Mouse (Mus musculus): ENCODE results near the gene Gm11114. TPM values are rescaled to one million over a fixed set of nuclear protein-coding genes. Genes with fewer than 3 reads are reported as not detected.
A peak's percentile ranks its signal among the peaks of the same experiment; 100 is the strongest.

Gene Gm11114
- polyA plus RNA-seq, 1 experiment from 2014 or later = not detected

DNA sequence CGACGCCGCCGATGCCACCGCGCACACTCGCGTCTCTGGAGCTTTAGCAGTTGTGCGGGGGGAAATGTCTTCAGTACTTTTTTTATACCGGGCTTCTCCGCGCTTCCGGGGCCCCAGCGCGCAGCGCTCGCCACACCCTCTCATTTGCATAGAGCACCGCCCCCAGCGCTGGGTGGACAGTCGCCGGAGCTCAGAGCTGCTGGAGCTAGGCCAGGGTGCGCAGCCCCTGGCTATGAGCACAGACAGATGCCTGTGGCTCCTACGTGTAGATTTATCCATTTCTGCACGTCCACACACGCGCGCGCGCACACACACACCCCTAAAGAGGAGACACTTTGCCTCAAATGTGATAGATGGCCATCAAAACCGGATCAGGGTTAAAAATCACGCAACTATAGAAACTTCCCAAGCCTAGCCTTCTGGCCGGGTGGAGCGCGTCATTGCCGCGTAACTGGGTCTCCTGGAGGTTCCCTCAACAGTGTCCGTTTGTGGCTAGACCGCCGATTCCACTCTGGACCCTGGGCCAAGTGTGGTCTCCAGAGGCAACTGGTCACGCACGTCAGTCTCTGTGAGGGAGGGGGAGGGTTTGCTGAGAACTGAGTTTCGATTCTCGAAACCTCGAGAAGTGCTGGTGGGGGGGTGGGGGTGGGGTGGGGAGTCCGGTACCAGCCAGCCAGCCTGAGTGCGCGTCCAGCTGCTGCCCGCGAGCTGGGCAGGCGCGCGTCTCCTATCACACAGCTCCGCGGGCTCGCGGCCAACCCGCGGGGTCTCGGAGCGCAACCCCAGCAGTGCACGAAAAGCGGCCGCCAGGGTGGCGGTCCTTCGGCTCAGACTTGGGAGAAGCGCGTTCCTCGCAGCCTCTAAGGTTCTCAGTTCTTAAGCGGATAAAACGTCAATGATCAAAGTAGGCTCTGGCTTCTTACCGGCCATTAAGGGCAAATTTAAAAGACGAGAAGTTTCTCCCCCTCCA lies 15.0 kb downstream of the Gm11114 start, which contains the start of gene Tent5a:
Gene Tent5a (minus strand): TSS at position 107 of the 970 bp plus-strand sequence.
- Histone ChIP-seq H3K27me3 (peaks cover 15% of the 10 kb centered on the region), H3K4me3 (replicated peaks) (peak within 1 kb of the TSS; percentile 69), H3K36me3 (replicated peaks) (no peaks in the 10 kb centered on the region), H3K4me1 (replicated peaks) (peaks cover 20% of the 10 kb centered on the region), H3K9ac (peak within 1 kb of the TSS; percentile 63), H3K4me2 (peak within 1 kb of the TSS; percentile 78), H3K27ac (replicated peaks) (peak within 1 kb of the TSS; percentile 81), H3K9me3 (replicated peaks) (no peaks in the 10 kb centered on the region)
- under 1% methylated on average over 72 of the region's 72 CpGs for WGBS (ENCODE audit: insufficient replicate concordance)
- ATAC-seq (ENCODE audit: insufficient read depth) = peak; percentile 88

- H3K4me3 ChIP-seq (replicated peaks) = peak overlapping the region; percentile 69
- peak; percentile 13; the same call in 1 of the 2 replicates for ATAC-seq (ENCODE audit: insufficient read depth)
- no peaks in the 10 kb centered on the region for H3K9me3 ChIP-seq (replicated peaks)
- no peaks in the 10 kb centered on the region for H3K36me3 ChIP-seq (replicated peaks)
- H3K4me1 ChIP-seq (replicated peaks) = peaks cover 20% of the 10 kb centered on the region
- WGBS (ENCODE audit: insufficient replicate concordance) = 2% methylated on average over 16 of the region's 16 CpGs
- peak overlapping the region; percentile 81 for H3K27ac ChIP-seq (replicated peaks)
- peak overlapping the region; percentile 63 for H3K9ac ChIP-seq
- H3K4me2 ChIP-seq = peak overlapping the region; percentile 78
- peaks cover 15% of the 10 kb centered on the region for H3K27me3 ChIP-seq
These were observed 15.7 kb downstream of the Gm11114 start for GRCm38 (mm10) chr9:85328259-85328658.

GRCm38 (mm10) chr9:85331521-85331920 lies 18.9 kb downstream of the Gm11114 start:
- H3K4me1 ChIP-seq (replicated peaks) = peaks cover 17% of the 10 kb centered on the region
- no peak overlapping the region for H3K27ac ChIP-seq (replicated peaks)
- ATAC-seq (ENCODE audit: insufficient read depth) = no peak
- H3K4me3 ChIP-seq (replicated peaks) = no peak overlapping the region
- H3K36me3 ChIP-seq (replicated peaks) = no peaks in the 10 kb centered on the region
- no peaks in the 10 kb centered on the region for H3K9me3 ChIP-seq (replicated peaks)
- H3K27me3 ChIP-seq = peaks cover 8% of the 10 kb centered on the region
- no peak overlapping the region for H3K4me2 ChIP-seq
- 41% methylated on average over 2 of the region's 2 CpGs for WGBS (ENCODE audit: insufficient replicate concordance)
- H3K9ac ChIP-seq = no peak overlapping the region

- Histone ChIP-seq H3K4me1 (replicated peaks) (no peaks in the 10 kb centered on the region), H3K36me3 (replicated peaks) (no peaks in the 10 kb centered on the region), H3K27ac (replicated peaks) (no peak overlapping the region), H3K9ac (no peak overlapping the region), H3K9me3 (replicated peaks) (no peaks in the 10 kb centered on the region), H3K4me2 (no peak overlapping the region), H3K4me3 (replicated peaks) (no peak overlapping the region), H3K27me3 (no peaks in the 10 kb centered on the region)
- 64% methylated on average over 7 of the region's 7 CpGs for WGBS (ENCODE audit: insufficient replicate concordance)
- ATAC-seq (ENCODE audit: insufficient read depth) = no peak
These were observed 23.5 kb downstream of the Gm11114 start for GRCm38 (mm10) chr9:85336046-85336445.

GRCm38 (mm10) chr9:85340303-85340702 lies 27.7 kb downstream of the Gm11114 start:
- Histone ChIP-seq H3K4me3 (replicated peaks) (no peak overlapping the region), H3K4me2 (no peak overlapping the region), H3K9ac (no peak overlapping the region), H3K27ac (replicated peaks) (no peak overlapping the region), H3K36me3 (replicated peaks) (no peaks in the 10 kb centered on the region), H3K9me3 (replicated peaks) (no peaks in the 10 kb centered on the region), H3K4me1 (replicated peaks) (no peaks in the 10 kb centered on the region; the same call in 1 of the 2 replicates), H3K27me3 (no peaks in the 10 kb centered on the region)
- 12% methylated on average over 3 of the region's 3 CpGs for WGBS (ENCODE audit: insufficient replicate concordance)
- ATAC-seq (ENCODE audit: insufficient read depth) = peak; percentile 61; the same call in 1 of the 2 replicates

GRCm38 (mm10) chr9:85342892-85343785 lies 30.6 kb downstream of the Gm11114 start:
- Histone ChIP-seq H3K4me3 (replicated peaks) (no peak overlapping the region), H3K9me3 (replicated peaks) (no peaks in the 10 kb centered on the region), H3K27ac (replicated peaks) (no peak overlapping the region), H3K36me3 (replicated peaks) (no peaks in the 10 kb centered on the region), H3K4me2 (no peak overlapping the region), H3K9ac (no peak overlapping the region), H3K27me3 (no peaks in the 10 kb centered on the region), H3K4me1 (replicated peaks) (no peaks in the 10 kb centered on the region; the same call in 1 of the 2 replicates)
- ATAC-seq (ENCODE audit: insufficient read depth) = no peak
- 22% methylated on average over 8 of the region's 8 CpGs for WGBS (ENCODE audit: insufficient replicate concordance)

DNA sequence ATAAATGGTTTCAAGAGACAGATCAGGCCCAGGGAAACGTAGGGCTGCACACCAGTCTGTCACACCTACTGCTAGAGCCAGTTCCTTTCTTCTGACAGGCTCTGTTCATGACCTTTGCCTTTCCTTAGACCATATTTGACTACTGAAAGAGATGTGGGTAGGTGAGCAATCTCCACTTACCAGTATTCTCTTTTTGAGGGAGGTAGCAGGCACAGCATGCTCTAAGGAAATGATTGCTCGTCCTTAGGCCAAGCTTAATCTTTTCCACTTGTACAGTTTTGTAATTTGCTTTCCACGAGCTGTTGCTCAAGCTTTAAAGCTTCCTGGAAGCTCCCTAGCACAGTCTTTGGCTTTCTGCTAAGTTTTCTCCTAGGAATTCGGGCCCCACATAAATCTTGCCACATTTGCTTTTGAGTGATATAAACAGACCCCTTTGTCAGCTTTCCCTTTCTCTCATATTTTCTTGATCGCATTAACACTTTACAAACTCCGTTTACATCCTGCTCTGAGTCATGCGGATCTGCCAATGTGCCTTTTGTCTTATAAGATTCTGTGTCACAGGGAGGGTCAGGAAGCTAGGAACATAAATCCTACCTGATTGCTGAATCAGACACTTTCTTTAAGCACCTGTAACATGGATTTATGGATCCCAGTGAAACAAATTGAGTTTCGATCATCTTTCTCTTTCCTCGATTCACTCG lies 35.4 kb downstream of the Gm11114 start:
- WGBS (ENCODE audit: insufficient replicate concordance) = 60% methylated on average over 10 of the region's 10 CpGs
- H3K4me3 ChIP-seq (replicated peaks) = no peak overlapping the region
- no peak for ATAC-seq (ENCODE audit: insufficient read depth)
- no peak overlapping the region for H3K4me2 ChIP-seq
- no peak overlapping the region for H3K9ac ChIP-seq
- no peaks in the 10 kb centered on the region for H3K27me3 ChIP-seq
- no peak overlapping the region for H3K27ac ChIP-seq (replicated peaks)
- no peaks in the 10 kb centered on the region for H3K4me1 ChIP-seq (replicated peaks)
- H3K9me3 ChIP-seq (replicated peaks) = no peaks in the 10 kb centered on the region
- H3K36me3 ChIP-seq (replicated peaks) = no peaks in the 10 kb centered on the region

DNA sequence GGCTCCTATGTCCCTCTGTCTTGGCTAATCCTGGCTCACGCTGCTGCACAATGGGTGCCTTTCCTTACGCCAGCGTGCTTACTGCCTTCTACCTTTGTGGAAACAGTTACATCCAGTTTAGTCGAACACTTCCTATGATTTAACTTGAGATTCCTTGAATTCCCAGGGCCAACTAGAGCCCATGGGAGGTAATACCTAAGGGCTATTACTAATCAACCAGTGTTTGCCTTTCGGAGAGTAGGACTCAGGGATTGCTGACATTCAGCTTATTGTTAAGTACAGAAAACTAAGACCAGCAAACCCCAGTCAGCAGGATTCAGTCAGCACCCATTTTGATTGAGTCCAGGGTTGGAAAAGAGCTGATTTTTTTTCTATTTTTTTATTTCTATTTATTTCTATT lies 43.0 kb downstream of the Gm11114 start:
- no peak overlapping the region for H3K9ac ChIP-seq
- H3K36me3 ChIP-seq (replicated peaks) = no peaks in the 10 kb centered on the region
- no peak overlapping the region for H3K27ac ChIP-seq (replicated peaks)
- no peaks in the 10 kb centered on the region for H3K27me3 ChIP-seq
- H3K9me3 ChIP-seq (replicated peaks) = no peaks in the 10 kb centered on the region
- H3K4me2 ChIP-seq = no peak overlapping the region
- no peaks in the 10 kb centered on the region for H3K4me1 ChIP-seq (replicated peaks)
- no peak overlapping the region for H3K4me3 ChIP-seq (replicated peaks)
- ATAC-seq (ENCODE audit: insufficient read depth) = no peak
- WGBS (ENCODE audit: insufficient replicate concordance) = 64% methylated on average over 5 of the region's 5 CpGs

DNA sequence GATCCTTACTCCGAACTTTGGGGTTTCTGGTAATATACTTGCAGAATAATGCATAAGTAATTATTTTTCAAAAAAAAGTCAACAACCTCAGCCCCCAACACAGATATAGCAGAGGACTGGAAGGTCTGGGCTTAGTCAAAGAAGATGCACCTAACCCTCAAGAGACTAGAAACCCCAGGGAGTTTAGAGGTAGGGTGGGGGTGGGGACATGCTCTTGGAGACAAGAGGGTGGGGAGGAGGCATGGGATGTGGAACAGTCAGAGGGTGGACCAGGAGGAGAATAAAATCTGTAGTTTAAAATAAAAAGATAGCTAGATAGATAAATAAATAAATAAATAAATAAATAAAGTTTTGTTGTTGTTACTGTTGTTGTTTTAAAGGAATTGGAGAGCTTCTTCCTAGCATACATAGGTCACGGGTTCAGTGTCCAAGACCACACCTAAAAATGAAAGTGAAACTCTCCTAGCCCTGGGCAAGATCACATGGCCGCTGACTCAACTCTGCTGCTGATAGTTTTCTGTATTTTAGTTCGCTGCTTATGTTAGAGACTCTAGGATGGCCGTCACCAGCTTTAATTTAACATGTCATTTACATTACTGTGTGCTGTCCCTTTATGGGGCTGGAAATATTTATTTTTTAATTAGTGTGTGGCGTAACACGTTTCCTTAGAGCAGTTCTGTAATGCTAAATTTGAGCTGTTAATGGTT lies 44.7 kb downstream of the Gm11114 start:
- Histone ChIP-seq H3K9me3 (replicated peaks) (no peaks in the 10 kb centered on the region), H3K4me2 (no peak overlapping the region), H3K27me3 (no peaks in the 10 kb centered on the region), H3K9ac (no peak overlapping the region), H3K36me3 (replicated peaks) (no peaks in the 10 kb centered on the region), H3K4me1 (replicated peaks) (no peaks in the 10 kb centered on the region), H3K27ac (replicated peaks) (no peak overlapping the region), H3K4me3 (replicated peaks) (no peak overlapping the region)
- ATAC-seq (ENCODE audit: insufficient read depth) = no peak
- 61% methylated on average over 7 of the region's 7 CpGs for WGBS (ENCODE audit: insufficient replicate concordance)
